Mouse (Mus musculus) heart, postnatal 0 days (tissue): ENCODE data around the gene Kdm2b.

Experiments used
- CTCF ChIP-seq: IDR thresholded peaks from 2 replicates; pipeline ENCODE4 v1.5.1; 2016; ENCODE audit warnings: antibody characterized with exemption, control low read depth, low read depth
- EP300 ChIP-seq: IDR thresholded peaks from 2 replicates; pipeline ENCODE4 v1.6.1; 2016; ENCODE audit warnings: antibody characterized with exemption, low read depth

DNA sequence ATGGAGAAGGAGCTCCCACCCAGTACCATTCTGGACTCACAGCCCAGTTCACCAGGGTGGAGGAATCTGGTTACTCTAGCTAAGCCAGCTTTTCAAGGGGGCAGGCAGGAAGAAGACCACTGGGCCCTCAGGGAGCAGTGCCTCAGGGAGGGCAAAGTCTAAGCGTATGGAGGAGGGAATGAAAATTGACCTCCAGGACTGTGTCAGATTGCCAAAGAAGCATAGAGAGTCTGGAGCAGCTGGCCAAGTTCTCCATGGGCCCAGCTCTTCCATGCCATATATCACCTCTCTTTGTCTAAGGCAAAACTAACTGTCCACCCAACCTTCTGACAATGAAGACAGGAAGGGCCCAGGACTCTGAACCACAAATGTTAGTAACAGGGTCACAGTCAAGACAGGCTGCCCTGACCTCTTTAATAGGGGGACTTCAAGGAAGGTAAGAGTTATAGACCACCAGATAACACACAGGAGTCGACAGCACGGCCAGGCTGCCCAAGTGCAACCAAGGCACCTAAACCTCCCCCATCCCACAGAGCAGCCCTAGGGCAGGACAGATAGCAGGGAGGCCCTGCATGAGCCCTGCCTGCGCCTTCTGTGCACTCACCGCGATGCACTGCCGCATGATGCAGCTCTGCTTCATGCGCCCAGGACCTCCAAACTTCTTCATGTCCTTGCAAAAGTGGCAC, 101.6 kb downstream of the Kdm2b start:
- TF ChIP-seq CTCF (no peak), EP300 (no peak)
